Mouse (Mus musculus): Measurements from ENCODE around the gene Smoc1.

DNA sequence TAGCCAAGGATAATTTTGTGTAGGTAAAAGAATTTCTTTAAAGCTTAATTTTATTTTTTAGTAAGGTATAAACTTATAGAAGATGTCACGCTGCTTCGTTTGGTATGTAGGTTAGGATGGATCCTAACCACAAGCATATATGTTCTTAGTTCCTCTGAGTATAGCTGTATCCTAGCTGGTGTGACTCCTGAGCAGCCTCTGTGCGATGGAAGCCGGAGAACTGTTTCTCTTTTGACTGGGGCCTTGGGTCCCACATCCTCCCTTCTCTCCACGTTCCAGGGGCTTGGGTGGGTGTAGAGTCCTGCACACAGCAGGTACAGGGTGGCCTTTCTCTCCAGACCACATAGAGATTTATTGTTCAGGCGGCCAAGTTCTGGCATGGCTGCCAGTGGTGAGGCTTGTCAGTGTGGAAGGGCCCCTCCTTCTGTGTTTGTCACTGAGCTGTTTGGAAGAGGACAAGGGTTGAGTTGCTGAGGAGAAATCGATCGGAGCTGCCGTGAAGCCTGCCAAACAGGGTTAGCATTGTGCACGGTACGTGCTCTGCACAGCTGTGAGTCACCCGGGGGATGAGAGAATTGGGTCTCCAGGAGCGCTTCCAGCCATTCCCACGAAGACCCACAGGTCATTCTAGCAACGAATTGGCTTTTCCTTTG is 6.9 kb downstream of the Smoc1 start:
- no peak for TF ChIP-seq EP300 (IDR thresholded peaks at IDR 0.05; ENCODE audit: insufficient read depth, low read depth, low read length)
- TF ChIP-seq CTCF (IDR thresholded peaks at IDR 0.05), result no peak
